Comparison of ENCODE assay signal across 16 mouse cellular contexts in genomic region chr8:83799607-83799950, GRCm38 (mm10). TPM values are rescaled to one million over a fixed set of nuclear protein-coding genes. Genes with fewer than 3 reads are reported as not detected.
DNase-seq lines count a peak whose midpoint lies in the region; ATAC-seq lines count a peak whose summit lies in the region.
"Had no signal": no experiment of that assay in that cellular context is flagged by ENCODE, and none has a peak within 500 bp of the region (broad histone marks: within the 10 kb centered on the region; RNA-seq: fewer than 3 reads in every experiment).

No protein-coding gene starts in this region.

- H3K9me3 ChIP-seq in heart, embryonic 16.5 days (replicated peaks; ENCODE audit: control insufficient read depth, low read length) = no peaks in the 10 kb centered on the region
- 0 out of 2 replicates have a peak, but pooled peaks cover 3% of the 10 kb centered on the region for H3K9me3 ChIP-seq in heart, embryonic 12.5 days (replicated peaks)
- 0 out of 2 replicates have a peak, but pooled peaks cover 6% of the 10 kb centered on the region for H3K9me3 ChIP-seq in limb, embryonic 12.5 days
- H3K9me3 ChIP-seq in limb, embryonic 10.5 days (replicated peaks) = no peaks in the 10 kb centered on the region
- no peaks in the 10 kb centered on the region for H3K9me3 ChIP-seq in embryonic facial prominence, embryonic 10.5 days
- H3K9me3 ChIP-seq: hindbrain, embryonic 15.5 days had no signal

- WGBS in heart, embryonic 16.5 days = 58% methylated on average over 8 of the region's 8 CpGs
- WGBS in heart, embryonic 12.5 days = 61% methylated on average over 8 of the region's 8 CpGs
- 80% methylated on average over 8 of the region's 8 CpGs for WGBS in limb, embryonic 12.5 days
- 81% methylated on average over 8 of the region's 8 CpGs for WGBS in limb, embryonic 10.5 days
- WGBS in embryonic facial prominence, embryonic 10.5 days = 65% methylated on average over 8 of the region's 8 CpGs

- no peak for DNase-seq in limb, embryonic 10.5 days (ENCODE audit: low spot score)
- DNase-seq in embryonic facial prominence, embryonic 10.5 days (ENCODE audit: low spot score) = no peak
- DNase-seq in lung, postnatal 25 days (ENCODE audit: low spot score) = peak; percentile 56
- no peak for DNase-seq in layer of hippocampus, postnatal 14 days (ENCODE audit: low spot score in 2 of 2)
- DNase-seq in layer of hippocampus, adult 11-12 months (ENCODE audit: low spot score) = no peak
- DNase-seq: cerebellum, adult 11-12 months; kidney, postnatal 25 days; liver, postnatal 0 days; right cerebral cortex, postnatal 14 days had no signal

- no peaks in the 10 kb centered on the region for H3K4me1 ChIP-seq in heart, embryonic 16.5 days (ENCODE audit: control insufficient read depth, insufficient read depth, low read length)
- no peaks in the 10 kb centered on the region; the same call in 1 of the 2 replicates for H3K4me1 ChIP-seq in heart, embryonic 12.5 days (replicated peaks)
- H3K4me1 ChIP-seq in limb, embryonic 12.5 days (replicated peaks) = 0 out of 2 replicates have a peak, but pooled peaks cover 3% of the 10 kb centered on the region
- peaks cover 12% of the 10 kb centered on the region; the same call in 1 of the 2 replicates for H3K4me1 ChIP-seq in limb, embryonic 10.5 days
- H3K4me1 ChIP-seq in embryonic facial prominence, embryonic 10.5 days = peaks cover 19% of the 10 kb centered on the region
- H3K4me1 ChIP-seq: limb, embryonic 13.5 days had no signal

- H3K9ac ChIP-seq in heart, embryonic 16.5 days (ENCODE audit: low read length) = no peak overlapping the region
- H3K9ac ChIP-seq in heart, embryonic 12.5 days = no peak overlapping the region
- H3K9ac ChIP-seq in limb, embryonic 12.5 days (replicated peaks) = no peak overlapping the region
- H3K9ac ChIP-seq: hindbrain, embryonic 15.5 days; limb, embryonic 13.5 days; liver, postnatal 0 days had no signal

- H3K4me2 ChIP-seq in heart, embryonic 16.5 days (ENCODE audit: low read depth, low read length) = no peak overlapping the region
- H3K4me2 ChIP-seq in heart, embryonic 12.5 days = no peak overlapping the region
- H3K4me2 ChIP-seq in limb, embryonic 12.5 days = no peak overlapping the region
- H3K4me2 ChIP-seq: hindbrain, embryonic 15.5 days; limb, embryonic 13.5 days; midbrain, embryonic 11.5 days had no signal

- no peak overlapping the region for H3K4me3 ChIP-seq in heart, embryonic 16.5 days (ENCODE audit: low read length)
- H3K4me3 ChIP-seq in heart, embryonic 12.5 days = no peak overlapping the region
- H3K4me3 ChIP-seq in limb, embryonic 12.5 days (replicated peaks) = no peak overlapping the region
- H3K4me3 ChIP-seq in limb, embryonic 10.5 days = no peak overlapping the region
- no peak overlapping the region for H3K4me3 ChIP-seq in embryonic facial prominence, embryonic 10.5 days
- H3K4me3 ChIP-seq: hindbrain, embryonic 15.5 days; limb, embryonic 13.5 days; myocyte had no signal

- peak overlapping the region; percentile 29; the same call in 1 of the 2 replicates for H3K27ac ChIP-seq in heart, embryonic 16.5 days (ENCODE audit: low read length)
- H3K27ac ChIP-seq in heart, embryonic 12.5 days (ENCODE audit: poor library complexity, severe bottlenecking) = no peak overlapping the region
- H3K27ac ChIP-seq in limb, embryonic 12.5 days = 0 out of 2 replicates have a peak overlapping the region, but pooled peaks have one; percentile 7
- H3K27ac ChIP-seq in limb, embryonic 10.5 days = no peak overlapping the region
- peak overlapping the region; percentile 61 for H3K27ac ChIP-seq in embryonic facial prominence, embryonic 10.5 days (replicated peaks)
- H3K27ac ChIP-seq: hindbrain, embryonic 15.5 days; limb, embryonic 13.5 days had no signal

- H3K27me3 ChIP-seq in heart, embryonic 16.5 days (ENCODE audit: control insufficient read depth, insufficient read depth, low read length) = no peaks in the 10 kb centered on the region
- H3K27me3 ChIP-seq in heart, embryonic 12.5 days (replicated peaks) = no peaks in the 10 kb centered on the region
- no peaks in the 10 kb centered on the region for H3K27me3 ChIP-seq in limb, embryonic 12.5 days
- no peaks in the 10 kb centered on the region for H3K27me3 ChIP-seq in limb, embryonic 10.5 days (ENCODE audit: low read depth, poor library complexity, severe bottlenecking)
- no peaks in the 10 kb centered on the region for H3K27me3 ChIP-seq in embryonic facial prominence, embryonic 10.5 days (replicated peaks; ENCODE audit: low read depth, poor library complexity, severe bottlenecking)
- H3K27me3 ChIP-seq: hindbrain, embryonic 15.5 days; limb, embryonic 13.5 days had no signal

- no peaks in the 10 kb centered on the region for H3K36me3 ChIP-seq in heart, embryonic 16.5 days (ENCODE audit: control insufficient read depth, insufficient read depth)
- H3K36me3 ChIP-seq in heart, embryonic 12.5 days = no peaks in the 10 kb centered on the region
- H3K36me3 ChIP-seq in limb, embryonic 12.5 days = no peaks in the 10 kb centered on the region
- H3K36me3 ChIP-seq in limb, embryonic 10.5 days = no peaks in the 10 kb centered on the region
- no peaks in the 10 kb centered on the region for H3K36me3 ChIP-seq in embryonic facial prominence, embryonic 10.5 days (replicated peaks)
- H3K36me3 ChIP-seq: hindbrain, embryonic 15.5 days; limb, embryonic 13.5 days had no signal

- ATAC-seq in heart, embryonic 16.5 days (replicated peaks; ENCODE audit: extremely low read depth, insufficient read depth, low FRiP score) = no peak
- ATAC-seq in heart, embryonic 12.5 days (ENCODE audit: insufficient number of reproducible peaks, low FRiP score) = no peak
- no peak for ATAC-seq in limb, embryonic 12.5 days (ENCODE audit: insufficient number of reproducible peaks, insufficient read depth, low FRiP score, low TSS enrichment, low read depth)
- ATAC-seq: liver, postnatal 0 days had no signal

RNA-seq across cellular contexts. Expression of gene Adgre5, which starts 58.5 kb away (rescaled TPM):
- polyA plus RNA-seq in heart, embryonic 16.5 days (2015; fragmentation: Nextera tagmentation; extraction: Ambion mirVana) = 39.5 and 41.9 TPM in 2 replicates
- 26.2 and 29.2 TPM in 2 replicates for polyA plus RNA-seq in heart, embryonic 12.5 days (2016; fragmentation: Nextera tagmentation; extraction: Ambion mirVana)
- polyA plus RNA-seq in limb, embryonic 12.5 days (2016; fragmentation: Nextera tagmentation; extraction: Ambion mirVana) = 24.2 and 28.0 TPM in 2 replicates
- polyA plus RNA-seq in limb, embryonic 10.5 days (2016; fragmentation: Nextera tagmentation; extraction: Ambion mirVana) = 15.6 and 25.8 TPM in 2 replicates
- 7.8 and 11.5 TPM in 2 replicates for polyA plus RNA-seq in embryonic facial prominence, embryonic 10.5 days (2016; fragmentation: Nextera tagmentation; extraction: Ambion mirVana)
- 10 to 100 TPM; 11.9 to 12.6 TPM for total RNA-seq in layer of hippocampus, postnatal 14 days (2021)

Comparison
In these comparisons a context has a peak if more than half of its experiments do, and no peak if none do; other contexts are left out.
1. H3K27ac ChIP-seq: peak in heart, embryonic 16.5 days (single experiment), limb, embryonic 12.5 days (single experiment) and embryonic facial prominence, embryonic 10.5 days (single experiment); none in heart, embryonic 12.5 days (single experiment) and limb, embryonic 10.5 days (single experiment).